Mouse (Mus musculus) liver, embryonic 14.5 days (tissue): ENCODE data around the gene Fam222b. TPM values are rescaled to one million over a fixed set of nuclear protein-coding genes. Genes with fewer than 3 reads are reported as not detected.

ENCODE experiments used
- ATAC-seq: fragments of 200-750 bp; cut with Nextera tagmentation; 2 replicates; pipeline ENCODE4 v1.8.0; 2017; ENCODE audit warnings: moderate number of reproducible peaks, mild to moderate bottlenecking, moderate library complexity; ENCODE audit not compliant: insufficient read depth
- DNase-seq, 3 experiments: peaks; one replicate each; pipeline ENCODE4 v3.0.0-alpha.2; 2012 to 2013; ENCODE audit warnings: low read depth in 3 of 3, low spot score in 3 of 3
- H3K27ac ChIP-seq: fragments of 300-500 bp; sonication (generic); 2 replicates; pipeline ENCODE4 v1.5.1; 2014; ENCODE audit warnings: moderate library complexity, mild to moderate bottlenecking, control low read depth, inconsistent platforms
- H3K27me3 ChIP-seq: fragments of 300-500 bp; sonication (generic); 2 replicates; pipeline ENCODE4 v1.6.1; 2014; ENCODE audit warnings: mild to moderate bottlenecking, low read length, moderate library complexity; ENCODE audit not compliant: control insufficient read depth, insufficient read depth
- H3K36me3 ChIP-seq: fragments of 300-500 bp; sonication (generic); replicated peaks from 2 replicates; pipeline ENCODE4 v1.6.1; 2014; ENCODE audit warnings: low read depth; ENCODE audit not compliant: control insufficient read depth, insufficient read depth
- H3K4me1 ChIP-seq, 2 experiments: fragments of 200-500 bp in 1 of 2; fragments of 300-500 bp in 1 of 2; sonication (generic) in 1 of 2; replicated peaks; 2 replicates each; pipeline ENCODE4 v1.6.1; 2012 to 2014; ENCODE audit warnings: antibody characterized with exemption in 1 of 2, inconsistent platforms in 1 of 2, low read length in 1 of 2; ENCODE audit not compliant: control insufficient read depth in 2 of 2, insufficient read depth in 2 of 2
- H3K4me2 ChIP-seq: fragments of 300-500 bp; sonication (generic); 2 replicates; pipeline ENCODE4 v1.6.1; 2014; ENCODE audit warnings: low read depth, mild to moderate bottlenecking, control low read depth, moderate library complexity
- H3K4me3 ChIP-seq, 2 experiments: fragments of 200-500 bp in 1 of 2; fragments of 300-500 bp in 1 of 2; sonication (generic) in 1 of 2; 2 replicates each; pipeline ENCODE4 v1.5.1; 2012 to 2014; ENCODE audit warnings: low read depth in 2 of 2, low read length in 2 of 2, mild to moderate bottlenecking in 2 of 2, control low read depth in 1 of 2, inconsistent platforms in 1 of 2, moderate library complexity in 1 of 2; ENCODE audit not compliant: insufficient read depth in 1 of 2
- H3K9ac ChIP-seq: fragments of 300-500 bp; sonication (generic); replicated peaks from 2 replicates; pipeline ENCODE4 v1.6.1; 2014; ENCODE audit warnings: mild to moderate bottlenecking, control low read depth, moderate library complexity
- H3K9me3 ChIP-seq: fragments of 300-500 bp; sonication (generic); 2 replicates; pipeline ENCODE4 v1.6.1; 2016; ENCODE audit warnings: low read length, mixed read lengths; ENCODE audit not compliant: control insufficient read depth
- CTCF ChIP-seq: IDR thresholded peaks from 2 replicates; pipeline ENCODE4 v1.5.1; 2016; ENCODE audit warnings: antibody characterized with exemption, low read depth, control low read depth
- EP300 ChIP-seq: IDR thresholded peaks from 2 replicates; pipeline ENCODE4 v1.6.1; 2016; ENCODE audit warnings: antibody characterized with exemption, low read depth
- WGBS: fragments of 180-500 bp; shearing (Covaris S2); extraction: QIAGEN DNeasy Blood & Tissue Kit; methylation state at CpG from one replicate; pipeline ENCODE4 v1.1.7; 2014; ENCODE audit not compliant: insufficient replicate concordance; 5-methylcytosine and 5-hydroxymethylcytosine counted together
- polyA plus RNA-seq, 2 experiments: library from polyadenylated mRNA; depleted of rRNA in 1 of 2; stranded (reverse) in 1 of 2; unstranded in 1 of 2; fragments of >200 nt; fragmentation: Nextera tagmentation in 1 of 2; extraction: Ambion mirVana in 1 of 2; gene quantifications; 2 replicates each; pipeline versions ENCODE4 v1.2.1 to v1.2.3; 2012 to 2014

Gene Fam222b
- polyA plus RNA-seq, 2 experiments, result 2.5 to 3.8 TPM

GRCm38 (mm10) chr11:78189234-78190040 lies 95.0 kb downstream of the Fam222b start:
- WGBS, result 2% methylated on average over 37 of the region's 42 CpGs
- ATAC-seq (peak; percentile 21; the same call in 1 of the 2 replicates), DNase-seq (no peak)
- peak overlapping the region; percentile 45 to 50 for H3K4me3 ChIP-seq
- 0 out of 2 replicates have a peak overlapping the region, but pooled peaks have one; percentile 3 for H3K9ac ChIP-seq
- H3K36me3 ChIP-seq, result no peaks in the 10 kb centered on the region
- peak overlapping the region; percentile 51 for H3K4me2 ChIP-seq
- no peaks in the 10 kb centered on the region for H3K9me3 ChIP-seq
- no peak overlapping the region for H3K27ac ChIP-seq
- H3K27me3 ChIP-seq, result peaks cover 49% of the 10 kb centered on the region
- H3K4me1 ChIP-seq, result no peaks in the 10 kb centered on the region; a peak in 1 of 4 replicates
- TF ChIP-seq EP300, result no peak
- TF ChIP-seq CTCF, result no peak

GRCm38 (mm10) chr11:78190041-78190440 lies 95.6 kb downstream of the Fam222b start:
- no peak for DNase-seq
- ATAC-seq, result no peak
- H3K4me3 ChIP-seq, result no peak overlapping the region
- H3K4me1 ChIP-seq, result peaks cover 0 to 2% of the 10 kb centered on the region in 2 experiments; a peak in 2 of 4 replicates
- WGBS, result 59% methylated on average over 6 of the region's 6 CpGs
- no peak for TF ChIP-seq CTCF
- TF ChIP-seq EP300, result no peak
- H3K27me3 ChIP-seq, result peaks cover 49% of the 10 kb centered on the region
- no peak overlapping the region; the same call in 1 of the 2 replicates for H3K4me2 ChIP-seq
- no peak overlapping the region for H3K9ac ChIP-seq
- H3K36me3 ChIP-seq, result no peaks in the 10 kb centered on the region
- no peaks in the 10 kb centered on the region for H3K9me3 ChIP-seq
- no peak overlapping the region for H3K27ac ChIP-seq

- H3K9ac ChIP-seq, result no peak within 1 kb of the TSS
- TF ChIP-seq EP300, result no peak
- TF ChIP-seq CTCF, result no peak
- H3K27ac ChIP-seq, result no peak within 1 kb of the TSS
- peaks cover 0 to 3% of the 10 kb centered on the region in 2 experiments; a peak in 2 of 4 replicates for H3K4me1 ChIP-seq
- no peak within 1 kb of the TSS for H3K4me3 ChIP-seq
- peak within 1 kb of the TSS; percentile 75 for H3K4me2 ChIP-seq
- H3K36me3 ChIP-seq, result no peaks in the 10 kb centered on the region
- DNase-seq, result no peak
- no peak for ATAC-seq
- no peaks in the 10 kb centered on the region for H3K9me3 ChIP-seq
- H3K27me3 ChIP-seq, result peaks cover 33% of the 10 kb centered on the region
- WGBS, result 77% methylated on average over 1 of the region's 1 CpGs
These were observed 98.7 kb downstream of the Fam222b start, which contains the start of gene Proca1 for GRCm38 (mm10) chr11:78193113-78193512. Gene Proca1, plus strand, starts transcription at chr11:78193392.

- peak; percentile 82 for ATAC-seq
- H3K9ac ChIP-seq, result peak overlapping the region; percentile 23; the same call in 1 of the 2 replicates
- H3K36me3 ChIP-seq, result no peaks in the 10 kb centered on the region
- WGBS, result 1% methylated on average over 30 of the region's 30 CpGs
- DNase-seq, result peak in 2 of 3 experiments; percentile 60 to 67
- peak overlapping the region; percentile 56 to 88 for H3K4me3 ChIP-seq
- H3K4me2 ChIP-seq, result peak overlapping the region; percentile 75
- H3K4me1 ChIP-seq, result peaks cover 0 to 3% of the 10 kb centered on the region in 2 experiments; a peak in 2 of 4 replicates
- H3K27ac ChIP-seq, result no peak overlapping the region
- H3K27me3 ChIP-seq, result peaks cover 19% of the 10 kb centered on the region
- H3K9me3 ChIP-seq, result no peaks in the 10 kb centered on the region
- TF ChIP-seq EP300, result no peak
- TF ChIP-seq CTCF, result no peak
These were observed 100.1 kb downstream of the Fam222b start for GRCm38 (mm10) chr11:78194411-78195100.
